Mouse (Mus musculus) c-Kit-positive CD71-positive TER-119-negative erythroid progenitor cells, embryonic 14.5 days (primary cell): ENCODE results near the gene Gls.

Experiments used
- DNase-seq: peaks from one replicate; pipeline ENCODE4 v3.0.0-alpha.2; 2013; ENCODE audit warnings: low read depth

Gene Gls

GRCm38 (mm10) chr1:52233143-52233713, at the start of gene Gls:
Gene Gls (minus strand): TSS chr1:52233232.
- DNase-seq: peak; percentile 92

GRCm38 (mm10) chr1:52279831-52280595, 47.0 kb upstream of the Gls start:
- no peak for DNase-seq

GRCm38 (mm10) chr1:52279331-52279730, 46.3 kb upstream of the Gls start:
- no peak for DNase-seq

GRCm38 (mm10) chr1:52278073-52278472, 45.0 kb upstream of the Gls start:
- no peak for DNase-seq

- no peak for DNase-seq
Observed at GRCm38 (mm10) chr1:52274210-52274609, 41.2 kb upstream of the Gls start.

- no peak for DNase-seq
Observed at GRCm38 (mm10) chr1:52272018-52272678, 39.1 kb upstream of the Gls start.

GRCm38 (mm10) chr1:52270354-52270753, 37.3 kb upstream of the Gls start:
- no peak for DNase-seq

GRCm38 (mm10) chr1:52269596-52269995, 36.6 kb upstream of the Gls start:
- no peak for DNase-seq

- DNase-seq: no peak
Observed at GRCm38 (mm10) chr1:52268006-52268405, 35.0 kb upstream of the Gls start.

GRCm38 (mm10) chr1:52267606-52268005, 34.6 kb upstream of the Gls start:
- peak; percentile 41 for DNase-seq

GRCm38 (mm10) chr1:52265886-52266516, 33.0 kb upstream of the Gls start:
- DNase-seq: no peak

- no peak for DNase-seq
Observed at GRCm38 (mm10) chr1:52264290-52264689, 31.3 kb upstream of the Gls start.

GRCm38 (mm10) chr1:52260354-52261090, 27.5 kb upstream of the Gls start:
- no peak for DNase-seq

- no peak for DNase-seq
Observed at GRCm38 (mm10) chr1:52258006-52258749, 25.1 kb upstream of the Gls start.

GRCm38 (mm10) chr1:52256916-52257315, 23.9 kb upstream of the Gls start:
- DNase-seq: no peak

GRCm38 (mm10) chr1:52256194-52256593, 23.2 kb upstream of the Gls start:
- no peak for DNase-seq

- DNase-seq: no peak
Observed at GRCm38 (mm10) chr1:52254411-52254810, 21.4 kb upstream of the Gls start.

- DNase-seq: no peak
Observed at GRCm38 (mm10) chr1:52253386-52253785, 20.4 kb upstream of the Gls start.

GRCm38 (mm10) chr1:52252447-52252846, 19.4 kb upstream of the Gls start:
- no peak for DNase-seq

GRCm38 (mm10) chr1:52251038-52251735, 18.2 kb upstream of the Gls start:
- no peak for DNase-seq
